Mouse (Mus musculus): ENCODE measurements around the gene Slc25a53.
"Not testable (repeated sequence)": the region's sequence is repeated elsewhere in the genome, so short reads cannot be mapped to it uniquely, and the experiment has no call there.

Slc25a53 gene

DNA sequence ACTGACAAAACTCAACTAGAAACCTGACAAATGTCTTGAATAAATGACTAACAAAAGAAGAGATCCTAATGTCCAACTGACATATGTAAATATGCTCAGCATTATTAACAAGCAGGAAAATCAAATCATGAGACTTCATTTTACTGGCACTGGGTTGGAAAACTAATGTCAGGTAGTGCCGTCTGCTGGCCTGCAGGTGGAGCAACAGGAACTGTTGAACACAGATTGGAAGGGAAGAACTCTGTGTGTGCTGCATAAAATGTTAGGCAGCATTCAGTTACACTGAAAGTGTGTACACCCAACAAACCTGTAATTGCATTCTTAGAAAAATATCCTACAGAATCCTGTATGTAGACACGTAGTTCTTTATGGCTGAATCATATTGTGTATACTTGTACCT, 78.4 kb downstream of the Slc25a53 start:
- peak; percentile 42 for DNase-seq (ENCODE audit: low read depth, low spot score)

DNA sequence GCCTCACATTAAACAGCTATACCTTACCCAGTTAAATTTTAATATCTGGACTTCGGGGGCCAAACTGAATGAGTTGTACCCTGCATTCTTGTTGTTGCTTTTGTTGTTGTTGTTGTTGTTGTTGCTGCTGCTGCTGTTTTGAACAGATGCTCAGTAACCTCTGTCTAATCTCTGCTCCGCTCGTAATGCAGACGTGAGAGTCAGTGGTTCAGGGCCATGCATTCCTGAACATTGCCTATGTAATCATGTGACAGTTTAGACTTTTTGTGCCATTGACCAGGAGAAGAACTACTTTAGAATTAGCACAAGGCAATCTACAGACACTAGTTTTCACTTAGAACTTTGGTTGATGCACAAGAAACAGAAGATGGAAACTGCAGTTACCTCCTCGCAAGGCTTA, 79.8 kb downstream of the Slc25a53 start:
- DNase-seq (ENCODE audit: low read depth, low spot score): not testable (repeated sequence)

DNA sequence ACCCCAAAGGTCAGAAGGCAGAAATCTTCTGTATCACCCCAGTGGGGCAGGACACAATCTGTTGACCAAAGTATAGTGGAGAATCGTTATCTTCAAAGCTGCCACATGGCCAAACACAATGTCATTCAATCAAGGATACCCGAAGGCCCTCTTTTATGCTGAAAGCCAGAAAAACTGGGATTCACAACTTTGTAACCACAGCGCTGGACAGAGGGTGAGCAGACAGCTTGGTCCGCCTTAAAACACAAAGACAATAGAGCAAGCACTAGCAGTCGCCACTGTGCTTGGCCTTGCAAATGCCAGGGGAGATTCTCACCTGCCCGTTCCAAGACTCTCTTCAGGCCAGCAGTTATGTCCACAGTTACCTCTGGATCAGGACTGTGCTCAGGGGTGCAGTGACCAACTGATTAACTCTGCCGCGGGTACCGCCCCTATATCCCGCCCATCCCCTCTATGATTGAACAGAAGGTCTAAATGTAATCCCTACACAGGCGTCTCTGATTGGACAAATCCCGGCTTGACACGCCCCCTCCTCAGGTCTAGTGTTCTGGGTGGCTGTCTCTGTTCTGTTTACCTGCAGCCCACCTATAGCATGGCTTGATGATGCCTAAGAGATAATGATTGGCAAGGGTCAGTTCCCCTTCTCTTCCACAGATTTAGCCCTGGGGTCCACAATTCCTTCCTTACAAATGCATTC, 80.4 kb downstream of the Slc25a53 start:
- DNase-seq (ENCODE audit: low read depth, low spot score): peak; percentile 89

DNA sequence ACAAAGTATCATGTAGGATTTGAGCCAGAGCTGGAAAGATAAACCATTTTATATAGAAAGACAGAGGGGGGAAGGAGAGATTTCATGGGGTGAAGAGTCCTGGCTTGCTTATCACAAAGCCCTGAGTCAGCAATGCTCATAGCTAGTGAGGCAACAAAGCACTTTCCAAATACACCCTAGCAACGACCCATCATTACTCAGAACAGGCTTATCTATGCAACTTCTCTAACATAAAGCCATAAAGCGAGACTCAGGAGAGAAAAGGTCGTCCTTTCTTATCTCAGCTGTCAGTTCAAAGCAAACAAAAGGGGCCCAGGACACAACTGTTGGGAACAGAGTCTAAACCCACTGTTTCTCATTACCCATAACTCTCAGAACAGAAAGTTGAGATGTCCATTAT, 100.1 kb downstream of the Slc25a53 start:
- no peak for DNase-seq (ENCODE audit: low read depth, low spot score)

All from brain, adult 2 months (tissue).